Mouse (Mus musculus) spleen, adult 12 weeks (tissue): ENCODE measurements around the gene Mpdu1.

Experiments
- DNase-seq: peaks from one replicate; pipeline ENCODE4 v3.0.0; 2022; ENCODE audit warnings: low spot score

The Mpdu1 gene

GRCm38 (mm10) chr11:69692196-69692811 lies 29.9 kb upstream of the Mpdu1 start:
- no peak for DNase-seq

DNA sequence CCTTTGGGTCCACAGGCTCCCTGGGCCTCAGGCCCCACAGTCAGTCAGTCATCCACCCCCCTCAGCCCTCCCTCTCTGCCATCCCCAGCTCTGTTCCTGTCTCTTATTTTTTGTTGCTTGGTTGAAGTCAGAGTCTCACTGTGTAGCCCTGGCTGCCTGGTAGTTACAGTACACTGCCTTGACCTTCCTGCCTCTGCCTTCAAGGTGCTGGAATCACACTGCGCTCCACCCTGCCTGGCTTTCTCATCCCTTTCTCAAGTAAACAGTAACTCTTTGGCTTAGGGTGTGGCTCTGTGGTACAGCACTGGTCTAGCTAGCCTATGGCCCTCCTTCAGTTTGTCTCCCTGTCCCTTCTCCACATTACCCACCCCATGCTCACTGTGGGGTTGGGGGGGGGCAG lies 27.4 kb upstream of the Mpdu1 start:
- DNase-seq: no peak

DNA sequence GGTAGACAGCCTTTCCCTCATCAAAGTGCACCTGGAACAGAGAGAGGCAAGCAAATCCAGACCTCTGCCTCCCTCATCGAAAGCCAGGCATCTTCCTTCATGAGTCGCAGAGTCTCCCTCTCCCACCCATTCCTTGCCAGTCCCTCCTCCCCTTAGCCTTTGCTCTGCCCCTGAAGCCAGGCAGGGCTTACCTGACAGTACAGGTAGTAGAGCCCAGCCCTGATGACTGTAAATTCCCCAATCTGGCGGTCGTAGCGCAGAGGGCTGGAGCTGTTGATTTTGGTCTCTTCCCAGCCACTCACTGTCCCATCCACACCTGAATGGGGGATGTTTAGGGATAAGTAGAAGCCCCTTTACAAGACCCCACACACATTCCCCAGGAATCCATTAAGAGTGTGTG lies 24.6 kb upstream of the Mpdu1 start:
- no peak for DNase-seq

DNA sequence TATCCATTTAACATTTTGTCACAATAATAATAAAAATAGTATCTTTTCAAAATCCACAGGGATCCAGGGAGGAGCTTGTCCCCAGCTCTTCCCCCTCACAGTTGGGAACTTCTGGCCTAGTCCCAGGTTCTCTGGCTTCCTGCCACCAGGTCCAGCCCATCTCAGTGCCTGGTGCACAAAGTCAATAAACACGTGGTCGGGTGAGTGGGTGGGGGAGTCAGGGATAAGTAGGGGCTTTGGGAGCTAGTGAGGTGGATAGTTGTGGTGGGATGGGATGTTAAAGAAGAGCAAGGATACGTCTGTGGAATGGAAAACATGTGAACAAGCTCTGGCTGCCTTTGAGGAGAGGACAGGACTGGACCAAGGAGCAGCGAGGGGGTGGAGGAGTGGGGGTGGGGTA lies 23.9 kb upstream of the Mpdu1 start:
- no peak for DNase-seq

DNA sequence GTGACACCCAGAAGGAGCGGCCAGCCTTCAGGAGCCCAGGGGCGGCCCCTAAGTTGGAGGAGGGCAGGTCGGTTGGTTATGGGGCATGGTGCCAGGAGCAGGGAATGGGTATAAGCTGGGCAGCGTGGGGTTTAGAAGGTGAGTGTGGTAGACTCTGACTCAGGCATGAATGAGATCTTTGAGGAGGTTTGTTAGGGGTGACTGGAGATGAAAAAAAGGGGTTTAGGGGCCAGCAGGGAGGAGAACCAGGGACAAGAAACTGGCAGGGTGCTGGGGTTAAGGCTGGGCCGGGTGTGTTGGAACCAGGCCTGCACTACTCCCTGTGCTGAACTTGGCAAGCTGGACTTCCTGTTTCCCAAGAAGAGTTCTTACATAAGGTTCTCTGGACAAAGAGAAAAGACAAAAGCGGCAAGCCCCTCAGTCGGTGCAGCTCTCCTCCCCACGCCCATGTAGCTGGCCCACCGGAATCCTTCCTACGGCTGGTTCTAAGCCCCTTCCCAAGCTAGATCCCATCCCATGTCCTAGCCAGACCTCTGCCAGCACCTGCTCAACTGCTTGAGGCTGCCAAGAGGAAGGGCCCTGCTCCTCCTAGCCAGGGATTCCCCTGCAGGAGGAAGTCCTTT lies 23.2 kb upstream of the Mpdu1 start, which contains the start of gene Tnfsf13:
Gene Tnfsf13, minus strand, starts transcription at position 259 of the 623 bp plus-strand sequence.
- DNase-seq: no peak

DNA sequence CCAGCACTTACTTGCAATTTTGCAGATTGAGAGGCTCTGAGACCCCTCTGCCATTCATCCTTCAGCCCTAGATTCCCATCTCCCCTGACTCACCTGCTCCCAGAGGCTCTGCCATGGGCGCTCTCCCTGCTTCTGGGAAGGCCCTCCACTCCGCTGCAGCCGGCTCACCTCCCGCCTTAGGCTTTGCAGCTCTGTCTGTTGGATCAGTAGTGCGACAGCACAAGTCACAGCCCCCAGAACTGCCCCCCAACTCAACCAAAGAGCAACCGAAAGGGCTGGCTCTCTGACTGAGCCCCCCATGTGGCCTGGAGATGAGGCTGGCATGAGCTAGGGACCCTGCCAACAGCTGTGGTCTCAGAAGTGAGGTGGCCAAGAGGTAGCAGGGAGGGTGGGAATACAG lies 22.5 kb upstream of the Mpdu1 start:
- no peak for DNase-seq

- no peak for DNase-seq
These were observed 21.8 kb upstream of the Mpdu1 start for GRCm38 (mm10) chr11:69684128-69684745.

DNA sequence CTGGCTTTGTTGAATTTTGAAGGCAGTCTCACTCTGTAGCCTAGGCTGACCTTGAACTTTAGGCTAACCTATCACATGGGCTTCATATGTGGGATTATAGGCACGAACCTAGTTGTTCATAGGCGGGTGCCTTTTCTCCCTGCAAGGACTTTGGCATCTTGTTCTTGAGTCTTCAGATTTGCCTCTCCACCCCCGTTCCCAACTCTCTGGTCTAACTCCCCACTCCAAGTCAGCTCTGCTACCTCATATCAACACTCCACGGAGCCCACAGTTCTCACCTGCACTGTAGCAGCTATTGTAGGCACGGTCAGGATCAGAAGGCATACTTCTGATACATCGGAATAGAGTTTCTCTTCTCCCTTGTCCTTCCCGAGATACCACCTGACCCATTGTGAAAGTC lies 21.1 kb upstream of the Mpdu1 start:
- DNase-seq: no peak

- DNase-seq: peak; percentile 75
These were observed 20.5 kb upstream of the Mpdu1 start for GRCm38 (mm10) chr11:69682840-69683533.

DNA sequence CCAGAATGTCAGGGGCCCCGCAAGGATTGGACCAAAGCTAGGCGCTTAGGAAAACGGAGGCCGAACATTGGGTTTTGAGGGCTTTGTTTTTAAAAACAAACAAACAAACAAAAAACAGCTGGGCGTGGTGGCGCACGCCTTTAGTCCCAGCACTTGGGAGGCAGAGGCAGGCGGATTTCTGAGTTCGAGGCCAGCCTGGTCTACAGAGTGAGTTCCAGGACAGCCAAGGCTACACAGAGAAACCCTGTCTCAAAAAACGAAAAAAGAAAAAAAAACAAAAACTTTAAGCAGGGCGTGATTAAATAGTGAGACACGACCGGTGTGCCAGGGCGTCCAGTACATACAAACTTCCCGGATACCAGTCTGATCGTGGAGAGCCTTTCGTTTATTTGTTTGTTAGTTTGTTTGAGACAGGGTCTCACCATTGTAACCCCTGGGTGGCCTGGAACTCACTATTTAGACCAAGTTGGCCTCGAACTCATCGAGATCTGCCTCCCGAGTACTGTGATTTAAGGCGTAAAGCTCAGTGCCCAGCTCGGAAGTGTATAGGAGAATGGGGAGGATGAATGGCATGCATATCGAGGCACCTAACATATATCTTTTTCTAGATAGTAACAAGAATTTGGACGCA lies 19.9 kb upstream of the Mpdu1 start:
- no peak for DNase-seq

DNA sequence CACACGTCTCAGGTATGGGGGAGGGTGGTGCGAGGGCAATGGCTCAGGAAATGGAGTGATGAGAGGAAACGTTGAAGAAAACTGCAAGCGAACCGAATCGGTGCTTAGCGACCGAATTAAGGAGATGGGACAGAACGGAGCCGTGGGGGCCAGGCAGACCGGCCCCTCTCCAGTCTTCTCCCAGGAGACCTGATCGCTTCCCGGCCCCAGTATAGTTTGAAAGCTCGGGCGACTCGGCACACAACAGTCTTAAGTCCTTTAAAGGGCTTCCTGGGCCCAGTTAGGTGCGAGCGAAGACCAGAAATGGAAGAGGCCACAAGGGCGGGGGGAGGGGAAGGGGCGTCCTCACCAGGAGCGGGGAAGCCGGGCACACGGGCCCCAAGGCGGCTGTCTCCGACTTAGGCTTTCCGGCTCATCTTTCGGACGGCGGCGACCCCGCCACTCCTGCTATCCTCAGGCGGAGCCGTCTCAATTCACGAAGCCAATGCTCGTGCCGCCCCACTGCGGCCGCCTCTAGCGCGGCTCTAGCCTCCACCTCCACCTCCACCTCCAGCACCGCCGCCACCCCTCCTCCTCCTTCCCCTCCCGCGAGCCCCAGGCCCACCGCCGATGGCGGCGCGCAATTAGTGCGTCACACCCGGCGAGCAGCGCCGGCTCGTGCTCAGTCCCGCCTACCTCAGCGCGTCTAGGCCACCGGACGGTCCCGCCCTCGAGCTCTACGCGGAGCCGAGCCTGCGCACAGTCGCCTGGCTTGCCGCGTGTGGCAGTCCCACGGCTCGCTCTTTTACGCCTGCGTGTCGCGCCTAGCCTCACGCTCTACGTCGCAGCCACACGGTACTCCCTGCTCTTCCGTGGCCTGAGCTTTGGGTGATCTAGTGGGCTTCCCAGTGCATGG lies 19.1 kb upstream of the Mpdu1 start, which contains the start of gene Senp3:
Gene Senp3, minus strand, starts transcription at position 771 of the 895 bp plus-strand sequence.
- peak; percentile 90 for DNase-seq

DNA sequence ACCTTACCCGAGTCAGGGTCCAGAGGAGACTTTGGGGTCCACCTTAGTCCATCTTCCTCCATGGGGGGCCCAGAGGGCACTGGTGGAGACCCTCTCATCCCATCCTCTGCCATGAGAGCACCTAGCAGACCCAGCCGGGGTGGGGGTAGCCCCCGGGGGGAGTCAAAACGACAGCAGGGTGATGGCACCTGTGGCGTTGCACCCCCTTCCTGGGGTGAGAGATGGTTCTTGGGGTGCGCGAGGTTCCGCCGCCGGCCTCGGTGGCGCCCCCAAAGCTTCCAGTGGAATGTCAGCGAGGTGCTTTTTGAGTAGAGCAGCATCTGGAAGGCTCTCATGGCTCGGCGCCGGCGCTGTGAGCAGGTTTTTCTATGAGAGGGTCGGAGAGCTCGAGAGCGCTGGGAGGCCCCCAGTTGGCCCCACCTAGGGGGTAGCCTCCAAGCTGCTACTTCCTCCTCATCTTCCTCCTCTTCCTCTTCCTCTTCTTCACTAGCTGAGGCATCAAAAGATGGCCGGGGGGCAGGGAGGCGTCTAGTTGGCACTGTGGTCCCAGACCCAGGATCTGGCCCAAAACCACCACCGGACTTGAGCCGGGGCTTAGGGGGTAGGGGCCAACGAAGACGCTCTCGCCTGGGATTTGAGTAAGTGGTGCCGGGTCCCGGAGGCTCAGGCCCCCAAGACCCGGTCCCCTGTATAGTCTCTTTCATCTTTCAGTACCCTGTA lies 17.9 kb upstream of the Mpdu1 start:
- DNase-seq: no peak

GRCm38 (mm10) chr11:69679144-69679543 lies 16.7 kb upstream of the Mpdu1 start:
- no peak for DNase-seq

- DNase-seq: peak; percentile 98
These were observed 9.8 kb upstream of the Mpdu1 start, which contains the start of gene Eif4a1 for GRCm38 (mm10) chr11:69672211-69672706. Eif4a1 (minus strand) TSS chr11:69672423.

DNA sequence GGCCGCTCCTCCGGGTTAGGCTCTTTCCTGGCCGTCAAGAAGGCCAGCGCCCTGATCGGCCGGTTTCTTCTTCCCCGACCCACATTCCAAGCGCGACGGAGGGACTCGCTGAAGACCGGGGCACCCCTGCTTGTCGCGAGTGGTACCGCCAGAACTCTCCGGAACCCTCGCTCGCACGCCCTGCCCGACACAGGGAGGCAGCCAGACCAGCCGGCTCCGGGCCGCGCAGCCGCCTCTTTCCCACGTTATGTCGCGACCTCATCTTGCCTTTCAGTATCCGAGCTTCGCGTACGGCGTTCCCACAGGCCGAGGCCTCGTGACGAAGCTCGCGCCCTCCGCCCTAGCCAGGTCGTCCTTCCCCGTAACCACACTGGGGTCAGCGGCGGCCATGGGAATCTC lies 9.3 kb upstream of the Mpdu1 start:
- no peak for DNase-seq

GRCm38 (mm10) chr11:69670786-69671725 lies 8.6 kb upstream of the Mpdu1 start:
- DNase-seq: peak; percentile 85

GRCm38 (mm10) chr11:69666665-69667005 lies 4.2 kb upstream of the Mpdu1 start:
- no peak for DNase-seq

DNA sequence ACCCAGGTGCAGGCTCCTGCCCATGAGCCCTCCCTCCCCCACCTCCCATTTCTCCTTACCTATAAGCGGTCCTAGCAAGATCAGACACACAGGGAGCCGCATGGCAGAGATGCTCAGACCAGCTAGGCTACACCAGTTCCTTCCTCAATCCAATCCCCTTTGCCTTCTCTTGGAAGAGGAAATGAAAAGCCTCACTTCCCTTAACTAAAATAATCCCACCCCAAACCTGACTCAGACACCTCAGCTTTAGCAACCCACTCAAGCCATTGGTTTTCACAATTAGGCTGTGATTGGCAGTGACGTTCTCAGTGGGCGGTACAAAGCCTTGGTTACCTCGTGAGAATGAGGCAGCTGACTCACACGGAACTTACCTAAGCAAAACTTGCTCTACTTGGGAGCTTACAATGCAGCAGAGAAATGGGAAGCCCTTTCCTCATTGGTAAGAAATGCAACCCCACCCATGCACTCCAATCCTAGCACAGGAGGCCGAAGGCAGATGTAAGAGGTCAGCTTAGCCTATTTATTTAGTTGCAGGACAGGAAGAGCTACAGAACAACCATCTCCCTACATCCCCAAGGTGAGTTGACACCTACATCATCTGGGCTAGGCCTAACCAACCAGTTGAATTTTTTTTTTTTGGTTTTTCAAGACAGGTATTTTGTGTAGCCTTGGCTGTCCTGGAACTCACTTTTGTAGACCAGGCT lies 3.7 kb upstream of the Mpdu1 start, which contains the start of gene Cd68:
Gene Cd68, minus strand, starts transcription at position 193 of the 704 bp plus-strand sequence.
- no peak for DNase-seq
